Mouse (Mus musculus) kidney, embryonic 15.5 days (tissue): ENCODE measurements around the gene Ehf. TPM values are rescaled to one million over a fixed set of nuclear protein-coding genes. Genes with fewer than 3 reads are reported as not detected.
A peak's percentile ranks its signal among the peaks of the same experiment; 100 is the strongest.

Experiments
- ATAC-seq: fragments of 200-750 bp; cut with Nextera tagmentation; replicated peaks from 2 replicates; pipeline ENCODE4 v1.8.0; 2017; ENCODE audit warnings: moderate TSS enrichment; ENCODE audit not compliant: low FRiP score
- H3K27ac ChIP-seq: fragments of 300-500 bp; sonication (generic); 2 replicates; pipeline ENCODE4 v1.5.1; 2015; ENCODE audit warnings: mild to moderate bottlenecking, inconsistent platforms
- H3K27me3 ChIP-seq: fragments of 300-500 bp; sonication (generic); 2 replicates; pipeline ENCODE4 v1.6.1; 2015; ENCODE audit warnings: inconsistent platforms
- H3K36me3 ChIP-seq: fragments of 300-500 bp; sonication (generic); 2 replicates; pipeline ENCODE4 v1.6.1; 2015; ENCODE audit warnings: inconsistent platforms
- H3K4me1 ChIP-seq: fragments of 300-500 bp; sonication (generic); 2 replicates; pipeline ENCODE4 v1.6.1; 2015; ENCODE audit warnings: inconsistent platforms
- H3K4me2 ChIP-seq: fragments of 300-500 bp; sonication (generic); 2 replicates; pipeline ENCODE4 v1.6.1; 2015; ENCODE audit warnings: moderate library complexity, mild to moderate bottlenecking, inconsistent platforms
- H3K4me3 ChIP-seq: fragments of 300-500 bp; sonication (generic); replicated peaks from 2 replicates; pipeline ENCODE4 v1.5.1; 2015; ENCODE audit warnings: mild to moderate bottlenecking, inconsistent platforms
- H3K9ac ChIP-seq: fragments of 300-500 bp; sonication (generic); 2 replicates; pipeline ENCODE4 v1.6.1; 2015; ENCODE audit warnings: mild to moderate bottlenecking, inconsistent platforms
- H3K9me3 ChIP-seq: fragments of 300-500 bp; sonication (generic); replicated peaks from 2 replicates; pipeline ENCODE4 v1.6.1; 2016; ENCODE audit warnings: inconsistent platforms
- WGBS: fragments of 180-500 bp; shearing (Covaris S2); methylation state at CpG from one replicate; pipeline ENCODE4 v1.1.7; 2015; ENCODE audit warnings: mixed read lengths; 5-methylcytosine and 5-hydroxymethylcytosine counted together
- polyA plus RNA-seq: library from polyadenylated mRNA; unstranded; fragments of >200 nt; fragmentation: Nextera tagmentation; extraction: Ambion mirVana; gene quantifications from 2 replicates; pipeline ENCODE4 v1.2.1, GENCODE M21; 2015

Ehf gene
- 22.2 and 27.5 TPM in 2 replicates for polyA plus RNA-seq

GRCm38 (mm10) chr2:103303132-103303531 is at the start of gene Ehf:
Ehf (minus strand) TSS chr2:103303278.
- no peaks in the 10 kb centered on the region for H3K9me3 ChIP-seq
- H3K27me3 ChIP-seq = no peaks in the 10 kb centered on the region
- H3K4me3 ChIP-seq = peak within 1 kb of the TSS; percentile 9
- peak within 1 kb of the TSS; percentile 84 for H3K27ac ChIP-seq
- no peak within 1 kb of the TSS for H3K9ac ChIP-seq
- WGBS = 65% methylated on average over 9 of the region's 9 CpGs
- peak within 1 kb of the TSS; percentile 28 for H3K4me2 ChIP-seq
- no peak for ATAC-seq
- no peaks in the 10 kb centered on the region for H3K36me3 ChIP-seq
- no peaks in the 10 kb centered on the region for H3K4me1 ChIP-seq

DNA sequence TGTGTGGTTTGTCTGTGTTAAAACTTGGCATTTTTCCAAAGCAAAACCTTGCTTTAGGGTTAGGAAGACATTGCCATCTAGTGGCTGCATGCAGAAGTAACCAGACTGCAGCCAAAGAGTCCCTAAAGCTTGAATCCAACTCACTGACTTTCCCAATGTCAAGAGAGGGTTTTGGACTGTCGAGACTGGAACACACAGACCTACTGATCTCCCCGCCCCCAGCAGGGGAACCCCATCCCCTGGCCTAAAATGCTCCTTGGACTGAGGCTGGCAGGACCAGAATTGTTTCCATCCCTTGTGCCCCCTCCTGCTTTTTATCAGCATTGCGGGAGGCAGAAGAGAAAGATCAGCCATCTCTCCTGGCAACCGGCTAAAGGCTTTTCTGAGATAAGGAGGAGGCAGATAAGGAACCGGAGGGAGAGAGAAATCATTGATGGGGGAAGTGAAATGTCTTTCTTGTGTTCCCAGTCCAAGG is 44.4 kb upstream of the Ehf start:
- Histone ChIP-seq H3K9ac (no peak overlapping the region), H3K27me3 (no peaks in the 10 kb centered on the region), H3K36me3 (no peaks in the 10 kb centered on the region), H3K4me2 (peak overlapping the region; percentile 32; the same call in 1 of the 2 replicates), H3K4me1 (peaks cover 4% of the 10 kb centered on the region; the same call in 1 of the 2 replicates), H3K27ac (no peak overlapping the region), H3K9me3 (no peaks in the 10 kb centered on the region), H3K4me3 (no peak overlapping the region)
- 22% methylated on average over 5 of the region's 5 CpGs for WGBS
- ATAC-seq = 0 out of 2 replicates have a peak, but pooled peaks have one; percentile 29

- no peak for ATAC-seq
- Histone ChIP-seq H3K9me3 (no peaks in the 10 kb centered on the region), H3K36me3 (no peaks in the 10 kb centered on the region), H3K9ac (no peak overlapping the region), H3K4me1 (peaks cover 4% of the 10 kb centered on the region; the same call in 1 of the 2 replicates), H3K4me3 (no peak overlapping the region), H3K4me2 (no peak overlapping the region), H3K27me3 (no peaks in the 10 kb centered on the region), H3K27ac (no peak overlapping the region)
- 70% methylated on average over 3 of the region's 3 CpGs for WGBS
Measured at GRCm38 (mm10) chr2:103346751-103347289, 43.7 kb upstream of the Ehf start.

GRCm38 (mm10) chr2:103343611-103344010 is 40.5 kb upstream of the Ehf start:
- Histone ChIP-seq H3K27ac (no peak overlapping the region), H3K4me2 (no peak overlapping the region), H3K4me3 (no peak overlapping the region), H3K27me3 (no peaks in the 10 kb centered on the region), H3K36me3 (no peaks in the 10 kb centered on the region), H3K9ac (no peak overlapping the region), H3K4me1 (peaks cover 4% of the 10 kb centered on the region; the same call in 1 of the 2 replicates), H3K9me3 (no peaks in the 10 kb centered on the region)
- WGBS = 74% methylated on average over 7 of the region's 7 CpGs
- no peak for ATAC-seq

- no peak for ATAC-seq
- H3K27me3 ChIP-seq = no peaks in the 10 kb centered on the region
Measured at GRCm38 (mm10) chr2:103342123-103342522, 39.0 kb upstream of the Ehf start.

GRCm38 (mm10) chr2:103341375-103341971 is 38.4 kb upstream of the Ehf start:
- H3K4me1 ChIP-seq = no peaks in the 10 kb centered on the region
- H3K4me2 ChIP-seq = no peak overlapping the region
- no peak overlapping the region for H3K27ac ChIP-seq
- H3K36me3 ChIP-seq = no peaks in the 10 kb centered on the region
- no peak overlapping the region for H3K4me3 ChIP-seq
- ATAC-seq = no peak
- H3K9me3 ChIP-seq = no peaks in the 10 kb centered on the region
- no peak overlapping the region for H3K9ac ChIP-seq
- H3K27me3 ChIP-seq = no peaks in the 10 kb centered on the region
- 80% methylated on average over 1 of the region's 1 CpGs for WGBS

More at GRCm38 (mm10) chr2:103342123-103342522, 39.0 kb upstream of the Ehf start:
- no peak overlapping the region for H3K9ac ChIP-seq
- H3K4me3 ChIP-seq = no peak overlapping the region
- H3K27ac ChIP-seq = no peak overlapping the region
- H3K9me3 ChIP-seq = no peaks in the 10 kb centered on the region
- no peaks in the 10 kb centered on the region for H3K4me1 ChIP-seq
- H3K36me3 ChIP-seq = no peaks in the 10 kb centered on the region
- H3K4me2 ChIP-seq = no peak overlapping the region
- WGBS = 85% methylated on average over 1 of the region's 1 CpGs

DNA sequence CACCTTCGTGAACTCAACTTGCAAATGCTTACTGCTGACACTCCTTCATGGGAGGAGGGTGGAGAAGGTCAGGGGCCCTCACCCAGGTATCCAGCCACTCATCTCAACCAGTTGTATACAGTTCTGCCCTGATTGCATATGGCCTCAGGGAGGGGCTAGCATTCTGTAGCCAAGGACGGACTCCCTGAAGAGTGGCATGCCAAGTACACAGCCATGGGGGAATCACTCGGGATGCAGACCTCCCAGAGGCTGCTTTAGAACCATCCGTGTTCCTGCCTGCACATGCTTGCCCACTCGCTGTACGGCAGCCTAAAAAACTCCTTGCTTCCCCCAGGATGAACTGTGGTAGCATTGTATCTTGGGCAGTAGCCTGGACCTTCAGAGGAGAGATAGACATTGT is 35.6 kb upstream of the Ehf start:
- Histone ChIP-seq H3K36me3 (no peaks in the 10 kb centered on the region), H3K4me1 (no peaks in the 10 kb centered on the region), H3K4me3 (no peak overlapping the region), H3K9me3 (no peaks in the 10 kb centered on the region), H3K4me2 (no peak overlapping the region), H3K27ac (no peak overlapping the region), H3K27me3 (no peaks in the 10 kb centered on the region), H3K9ac (no peak overlapping the region)
- ATAC-seq = no peak
- 84% methylated on average over 6 of the region's 6 CpGs for WGBS

DNA sequence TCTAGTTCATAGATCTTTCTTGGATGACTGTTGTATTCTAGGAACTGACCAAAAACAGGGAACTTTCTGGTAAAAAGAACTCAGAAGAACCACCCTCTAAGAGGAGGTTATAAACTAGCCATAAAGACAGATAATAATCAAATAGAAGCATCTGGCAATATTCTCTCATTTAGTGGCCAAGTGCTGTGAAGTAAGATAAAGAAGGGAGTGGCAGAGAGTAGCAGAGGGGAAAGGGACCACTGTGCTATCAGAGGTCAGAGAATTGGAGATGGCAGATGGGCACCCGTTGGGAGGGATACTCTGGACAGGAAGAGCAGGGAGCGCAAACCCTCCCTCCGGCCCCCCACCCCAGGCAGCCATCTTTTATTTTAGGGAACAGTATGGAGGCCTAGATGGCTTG is 34.3 kb upstream of the Ehf start:
- no peak overlapping the region for H3K4me2 ChIP-seq

DNA sequence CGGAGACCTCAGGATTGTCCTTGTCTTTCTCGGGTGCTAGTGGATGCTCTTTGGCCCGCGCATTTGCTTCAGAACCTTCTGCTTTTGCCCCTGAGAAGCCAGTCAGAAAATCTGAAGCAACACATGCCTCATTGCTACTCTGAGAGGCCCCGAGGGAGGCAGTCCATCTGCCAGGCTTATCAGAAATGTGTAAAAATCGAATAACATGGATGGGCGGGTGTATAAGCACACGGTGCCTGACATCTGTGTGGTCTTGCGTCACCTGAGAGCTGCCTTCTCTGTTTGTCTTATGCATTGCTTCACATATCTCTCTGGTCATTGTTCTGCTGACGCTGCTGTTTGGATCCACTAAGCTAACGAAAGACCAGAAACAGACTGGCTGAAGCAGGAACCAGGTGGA is 33.5 kb upstream of the Ehf start:
- 83% methylated on average over 11 of the region's 11 CpGs for WGBS
- ATAC-seq = no peak

More for the DNA sequence above, 34.3 kb upstream of the Ehf start:
- no peak overlapping the region for H3K9ac ChIP-seq
- H3K27me3 ChIP-seq = no peaks in the 10 kb centered on the region
- no peak for ATAC-seq
- no peak overlapping the region for H3K4me3 ChIP-seq
- no peaks in the 10 kb centered on the region for H3K36me3 ChIP-seq
- no peak overlapping the region for H3K27ac ChIP-seq
- no peaks in the 10 kb centered on the region for H3K9me3 ChIP-seq
- 86% methylated on average over 3 of the region's 3 CpGs for WGBS
- no peaks in the 10 kb centered on the region for H3K4me1 ChIP-seq

DNA sequence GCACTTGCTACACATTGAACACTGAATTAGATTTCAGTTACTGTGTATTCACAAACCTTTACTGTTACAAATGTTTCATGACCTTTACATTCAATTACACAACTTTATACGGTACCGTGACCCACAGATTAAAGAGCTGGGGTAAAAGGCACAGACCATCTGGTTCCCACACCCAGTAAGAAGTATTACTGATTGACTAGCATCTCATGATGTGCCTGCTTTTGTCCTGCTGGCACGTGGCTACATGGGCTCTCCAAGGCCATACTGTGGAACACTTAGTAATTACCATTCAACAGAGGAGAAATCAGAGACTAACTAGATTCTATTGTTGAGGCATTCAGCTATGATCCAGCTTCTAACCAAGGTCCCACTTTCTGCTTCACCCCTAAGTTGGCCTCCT is 32.9 kb upstream of the Ehf start:
- Histone ChIP-seq H3K9me3 (no peaks in the 10 kb centered on the region), H3K27ac (no peak overlapping the region), H3K4me2 (no peak overlapping the region), H3K27me3 (no peaks in the 10 kb centered on the region), H3K9ac (no peak overlapping the region), H3K36me3 (no peaks in the 10 kb centered on the region), H3K4me1 (no peaks in the 10 kb centered on the region), H3K4me3 (no peak overlapping the region)
- WGBS = 84% methylated on average over 3 of the region's 3 CpGs
- ATAC-seq = no peak

More for the DNA sequence above, 33.5 kb upstream of the Ehf start:
- Histone ChIP-seq H3K9ac (no peak overlapping the region), H3K27ac (no peak overlapping the region), H3K4me2 (no peak overlapping the region), H3K9me3 (no peaks in the 10 kb centered on the region), H3K4me3 (no peak overlapping the region), H3K27me3 (no peaks in the 10 kb centered on the region), H3K4me1 (no peaks in the 10 kb centered on the region), H3K36me3 (no peaks in the 10 kb centered on the region)

- H3K4me2 ChIP-seq = no peak overlapping the region
Measured at GRCm38 (mm10) chr2:103331666-103332191, 28.7 kb upstream of the Ehf start.

DNA sequence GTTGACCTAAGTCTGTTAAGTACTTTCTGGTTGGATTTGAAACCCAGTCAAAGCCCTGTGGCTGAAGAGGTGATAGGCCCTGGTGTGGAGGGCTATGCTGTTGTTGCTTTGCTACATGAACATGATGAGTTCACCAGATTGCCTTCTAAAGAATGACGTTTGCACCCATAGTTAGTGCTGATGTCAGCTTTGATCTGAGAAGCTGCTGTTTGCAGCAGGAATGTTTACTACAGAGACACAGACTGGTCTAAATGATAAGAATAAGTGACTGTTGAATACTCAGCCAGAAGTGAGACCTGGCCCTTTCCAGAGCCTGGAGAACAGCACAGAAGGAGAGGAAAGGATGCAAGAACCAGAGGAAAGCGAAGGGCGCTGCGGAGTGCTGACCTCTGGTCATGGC is 25.7 kb upstream of the Ehf start:
- H3K27ac ChIP-seq = no peak overlapping the region
- ATAC-seq = no peak
- H3K9ac ChIP-seq = no peak overlapping the region
- H3K4me2 ChIP-seq = no peak overlapping the region
- 86% methylated on average over 4 of the region's 4 CpGs for WGBS
- peaks cover 13% of the 10 kb centered on the region for H3K4me1 ChIP-seq
- no peaks in the 10 kb centered on the region for H3K27me3 ChIP-seq
- no peaks in the 10 kb centered on the region for H3K9me3 ChIP-seq
- no peak overlapping the region for H3K4me3 ChIP-seq
- H3K36me3 ChIP-seq = no peaks in the 10 kb centered on the region

More at GRCm38 (mm10) chr2:103331666-103332191, 28.7 kb upstream of the Ehf start:
- Histone ChIP-seq H3K4me1 (no peaks in the 10 kb centered on the region), H3K9me3 (no peaks in the 10 kb centered on the region), H3K36me3 (no peaks in the 10 kb centered on the region), H3K27ac (no peak overlapping the region), H3K9ac (no peak overlapping the region), H3K27me3 (no peaks in the 10 kb centered on the region), H3K4me3 (no peak overlapping the region)
- WGBS = 93% methylated on average over 3 of the region's 3 CpGs
- no peak for ATAC-seq
